Mouse (Mus musculus) hindbrain, embryonic 14.5 days (tissue): ENCODE data around the gene Cep170. TPM values are rescaled to one million over a fixed set of nuclear protein-coding genes. Genes with fewer than 3 reads are reported as not detected.

Source experiments
- ATAC-seq: fragments of 200-750 bp; cut with Nextera tagmentation; 2 replicates; pipeline ENCODE4 v1.8.0; 2017; ENCODE audit warnings: moderate number of reproducible peaks, mild to moderate bottlenecking, moderate TSS enrichment, moderate library complexity; ENCODE audit not compliant: low FRiP score
- DNase-seq: peaks from one replicate; pipeline ENCODE4 v3.0.0-alpha.2; 2015; ENCODE audit warnings: low spot score
- H3K27ac ChIP-seq: fragments of 300-500 bp; sonication (generic); 2 replicates; pipeline ENCODE4 v1.5.1; 2014; ENCODE audit warnings: mild to moderate bottlenecking, moderate library complexity
- H3K27me3 ChIP-seq: fragments of 300-500 bp; sonication (generic); 2 replicates; pipeline ENCODE4 v1.6.1; 2014; ENCODE audit warnings: mild to moderate bottlenecking, low read length, mixed read lengths; ENCODE audit not compliant: control insufficient read depth, insufficient read depth
- H3K36me3 ChIP-seq: fragments of 300-500 bp; sonication (generic); replicated peaks from 2 replicates; pipeline ENCODE4 v1.6.1; 2014; ENCODE audit not compliant: control insufficient read depth, insufficient read depth
- H3K4me1 ChIP-seq: fragments of 300-500 bp; sonication (generic); replicated peaks from 2 replicates; pipeline ENCODE4 v1.6.1; 2014; ENCODE audit warnings: antibody characterized with exemption, low read length, mixed read lengths; ENCODE audit not compliant: control insufficient read depth, insufficient read depth
- H3K4me2 ChIP-seq: fragments of 300-500 bp; sonication (generic); replicated peaks from 2 replicates; pipeline ENCODE4 v1.6.1; 2014; ENCODE audit warnings: mild to moderate bottlenecking, moderate library complexity
- H3K4me3 ChIP-seq: fragments of 300-500 bp; sonication (generic); replicated peaks from 2 replicates; pipeline ENCODE4 v1.5.1; 2014; ENCODE audit warnings: mild to moderate bottlenecking, low read length
- H3K9ac ChIP-seq: fragments of 300-500 bp; sonication (generic); 2 replicates; pipeline ENCODE4 v1.6.1; 2014
- H3K9me3 ChIP-seq: fragments of 300-500 bp; sonication (generic); 2 replicates; pipeline ENCODE4 v1.6.1; 2016; ENCODE audit warnings: low read length; ENCODE audit not compliant: control insufficient read depth
- WGBS: fragments of 180-500 bp; shearing (Covaris S2); extraction: QIAGEN DNeasy Blood & Tissue Kit; methylation state at CpG from one replicate; pipeline ENCODE4 v1.1.7; 2014; 5-methylcytosine and 5-hydroxymethylcytosine counted together
- polyA plus RNA-seq: library from polyadenylated mRNA; unstranded; fragments of >200 nt; fragmentation: Nextera tagmentation; extraction: Ambion mirVana; gene quantifications from 2 replicates; pipeline ENCODE4 v1.2.1, GENCODE M21; 2014

Cep170 gene
- polyA plus RNA-seq, 1 experiment from 2014 or later = 136 TPM

DNA sequence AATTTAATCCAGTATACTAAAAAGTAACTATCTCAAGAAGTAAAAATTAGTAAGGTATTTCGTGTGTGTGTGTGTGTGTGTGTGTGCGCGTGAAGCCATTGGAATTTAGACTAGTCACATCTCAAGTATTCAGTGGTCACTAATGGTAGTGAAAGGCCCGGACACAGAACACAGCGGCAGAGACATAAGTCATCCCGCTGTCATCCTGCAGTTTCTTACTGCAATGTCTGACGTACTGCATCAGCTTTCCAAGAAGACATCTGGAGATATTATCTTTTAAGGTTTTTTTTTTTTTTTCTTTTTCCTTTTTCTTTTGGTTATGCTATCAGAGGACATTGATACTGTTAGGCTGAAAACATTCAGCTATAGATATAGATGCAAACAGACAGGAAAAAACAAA lies 24.5 kb downstream of the Cep170 start:
- no peak for DNase-seq
- Histone ChIP-seq H3K4me3 (no peak overlapping the region), H3K27ac (no peak overlapping the region), H3K9ac (no peak overlapping the region), H3K4me2 (no peak overlapping the region), H3K9me3 (no peaks in the 10 kb centered on the region), H3K36me3 (peaks cover 57% of the 10 kb centered on the region), H3K27me3 (no peaks in the 10 kb centered on the region), H3K4me1 (no peaks in the 10 kb centered on the region)
- WGBS = 90% methylated on average over 7 of the region's 7 CpGs
- ATAC-seq = no peak

DNA sequence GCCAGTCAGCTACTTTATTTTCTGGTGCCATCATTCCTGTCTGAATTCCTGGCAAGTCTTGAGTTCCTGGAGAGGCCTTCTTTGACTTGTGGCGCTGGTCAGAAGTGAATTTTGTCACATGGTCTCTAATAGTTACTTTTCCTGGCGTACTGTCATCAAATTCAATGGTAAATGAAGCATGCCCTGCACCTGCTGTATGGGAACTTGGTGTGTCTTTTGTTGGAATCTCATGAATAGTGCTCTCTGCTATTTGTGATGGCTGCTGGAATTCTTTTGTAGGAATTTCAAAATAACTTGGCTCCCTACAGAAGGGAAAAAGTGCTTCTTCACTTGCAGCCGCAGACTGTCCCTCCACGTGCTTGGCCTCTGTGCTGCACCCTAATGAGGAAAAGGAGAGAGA lies 39.3 kb downstream of the Cep170 start:
- Histone ChIP-seq H3K9me3 (no peaks in the 10 kb centered on the region), H3K4me2 (no peak overlapping the region), H3K27me3 (no peaks in the 10 kb centered on the region), H3K9ac (no peak overlapping the region), H3K4me3 (no peak overlapping the region), H3K36me3 (peaks cover 61% of the 10 kb centered on the region), H3K4me1 (no peaks in the 10 kb centered on the region), H3K27ac (no peak overlapping the region)
- ATAC-seq (peak; percentile 43; the same call in 1 of the 2 replicates), DNase-seq (no peak)
- 60% methylated on average over 4 of the region's 4 CpGs for WGBS

DNA sequence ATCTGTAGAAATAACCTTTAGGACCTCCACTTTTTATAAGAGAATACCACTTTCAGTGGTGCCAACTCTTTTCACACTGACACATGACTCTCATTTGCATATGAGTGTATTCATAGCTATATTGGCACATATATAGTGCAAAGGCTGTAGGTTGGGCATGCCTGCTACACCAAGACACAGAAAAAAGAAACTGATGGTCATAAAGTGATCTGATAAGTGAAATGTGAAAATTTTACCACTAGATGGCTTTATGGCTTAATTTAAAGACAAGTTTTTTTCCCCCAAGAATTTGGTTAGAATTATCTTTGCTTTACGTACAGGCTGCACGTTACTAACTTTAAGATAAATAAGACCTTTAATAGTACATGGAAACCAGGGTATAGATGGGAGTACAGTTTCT lies 51.6 kb downstream of the Cep170 start:
- no peaks in the 10 kb centered on the region for H3K4me1 ChIP-seq
- H3K27me3 ChIP-seq = no peaks in the 10 kb centered on the region
- H3K9ac ChIP-seq = no peak overlapping the region
- 87% methylated on average over 2 of the region's 2 CpGs for WGBS
- peaks cover 49% of the 10 kb centered on the region for H3K36me3 ChIP-seq
- no peak overlapping the region for H3K27ac ChIP-seq
- ATAC-seq (no peak), DNase-seq (no peak)
- no peak overlapping the region for H3K4me2 ChIP-seq
- no peak overlapping the region for H3K4me3 ChIP-seq
- H3K9me3 ChIP-seq = no peaks in the 10 kb centered on the region

DNA sequence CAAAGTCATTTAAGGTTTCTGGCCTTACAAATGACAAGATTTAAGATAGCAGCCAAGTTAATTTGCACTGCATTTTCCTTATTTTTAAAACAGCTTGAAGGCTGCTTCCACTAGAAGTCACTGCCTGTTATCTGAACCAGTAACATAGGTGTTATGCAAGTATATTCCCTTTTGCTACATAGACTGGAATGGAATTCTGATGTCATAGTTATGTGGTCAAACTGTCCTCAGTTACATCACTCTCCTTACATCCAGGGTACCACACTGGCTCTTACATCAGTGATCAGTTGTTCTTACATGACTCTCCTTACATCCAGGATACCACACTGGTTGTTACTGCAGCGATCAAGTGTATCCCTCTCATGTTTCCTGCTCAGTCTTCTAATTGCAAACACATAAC lies 53.2 kb downstream of the Cep170 start:
- Histone ChIP-seq H3K9me3 (no peaks in the 10 kb centered on the region), H3K4me2 (no peak overlapping the region), H3K27me3 (no peaks in the 10 kb centered on the region), H3K36me3 (peaks cover 57% of the 10 kb centered on the region), H3K27ac (no peak overlapping the region), H3K4me1 (no peaks in the 10 kb centered on the region), H3K4me3 (no peak overlapping the region), H3K9ac (no peak overlapping the region)
- DNase-seq (no peak), ATAC-seq (no peak)
- WGBS = 100% methylated on average over 1 of the region's 1 CpGs

DNA sequence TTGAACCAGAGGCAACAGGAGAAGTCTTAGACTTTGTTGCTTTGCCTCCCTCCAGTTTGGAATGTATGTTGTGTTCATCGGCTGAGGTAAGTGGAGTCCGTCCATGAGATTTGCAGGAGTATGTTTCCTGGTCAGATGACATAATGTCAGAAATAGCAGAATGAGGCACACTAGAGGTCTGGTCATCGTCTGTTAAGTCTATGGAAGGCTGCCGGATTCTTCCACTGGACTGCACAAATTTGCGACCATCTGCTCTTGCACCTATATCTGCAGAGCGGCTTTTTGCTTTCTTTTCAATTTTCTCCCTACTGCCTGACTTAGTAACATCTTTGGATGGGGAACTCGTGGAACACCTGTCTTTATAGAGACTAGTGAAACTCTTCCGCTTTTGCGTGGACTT lies 58.3 kb downstream of the Cep170 start:
- Histone ChIP-seq H3K27ac (no peak overlapping the region), H3K4me1 (0 out of 2 replicates have a peak, but pooled peaks cover 2% of the 10 kb centered on the region), H3K4me3 (no peak overlapping the region), H3K4me2 (no peak overlapping the region), H3K9ac (no peak overlapping the region), H3K27me3 (no peaks in the 10 kb centered on the region), H3K36me3 (peaks cover 47% of the 10 kb centered on the region), H3K9me3 (no peaks in the 10 kb centered on the region)
- 95% methylated on average over 9 of the region's 9 CpGs for WGBS
- no peak for DNase-seq
- ATAC-seq = no peak

DNA sequence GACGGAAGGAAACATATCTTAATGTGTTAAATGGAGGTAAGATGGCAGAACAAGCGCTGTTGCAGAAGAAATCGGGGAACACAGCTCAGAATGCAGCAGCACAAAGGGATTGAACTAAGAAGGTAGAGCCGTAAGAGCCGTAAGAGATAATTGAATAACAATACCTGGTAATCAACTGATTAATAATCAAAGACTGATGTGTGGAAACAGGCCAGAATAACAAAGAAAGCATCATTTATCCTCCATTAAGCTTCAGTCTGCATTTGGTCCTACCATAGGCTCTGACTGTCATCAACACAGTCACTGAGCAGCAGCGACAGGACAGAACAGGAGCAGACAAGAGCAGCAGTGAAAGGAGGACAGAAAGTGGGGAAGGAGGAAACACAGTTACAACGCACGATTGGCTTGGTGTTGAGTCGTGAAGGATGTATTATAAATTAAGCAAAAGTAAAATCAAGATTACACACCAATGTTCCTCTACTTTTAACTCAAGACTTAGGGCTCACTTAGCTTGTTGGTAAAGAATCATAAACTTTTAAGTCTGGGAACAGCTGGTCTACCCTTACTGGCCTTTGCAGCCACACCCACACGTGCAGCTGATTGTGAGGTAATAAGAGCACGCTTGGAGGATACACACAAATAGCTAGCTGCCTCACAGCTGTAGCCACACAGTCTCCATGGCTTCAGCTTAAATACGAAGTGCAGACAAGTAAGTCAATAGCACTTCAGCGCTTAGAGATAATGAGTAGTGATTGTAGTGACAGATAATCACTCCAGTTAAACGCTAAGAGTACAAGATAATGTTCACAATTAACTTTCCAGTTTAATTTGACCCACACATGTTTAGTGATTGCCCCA lies 59.8 kb downstream of the Cep170 start:
- Histone ChIP-seq H3K9me3 (no peaks in the 10 kb centered on the region), H3K4me3 (no peak overlapping the region), H3K9ac (no peak overlapping the region), H3K4me2 (no peak overlapping the region), H3K4me1 (0 out of 2 replicates have a peak, but pooled peaks cover 2% of the 10 kb centered on the region), H3K27me3 (no peaks in the 10 kb centered on the region), H3K27ac (peak overlapping the region; percentile 32; the same call in 1 of the 2 replicates), H3K36me3 (peaks cover 43% of the 10 kb centered on the region)
- WGBS = 59% methylated on average over 14 of the region's 14 CpGs
- no peak for DNase-seq
- ATAC-seq = no peak

DNA sequence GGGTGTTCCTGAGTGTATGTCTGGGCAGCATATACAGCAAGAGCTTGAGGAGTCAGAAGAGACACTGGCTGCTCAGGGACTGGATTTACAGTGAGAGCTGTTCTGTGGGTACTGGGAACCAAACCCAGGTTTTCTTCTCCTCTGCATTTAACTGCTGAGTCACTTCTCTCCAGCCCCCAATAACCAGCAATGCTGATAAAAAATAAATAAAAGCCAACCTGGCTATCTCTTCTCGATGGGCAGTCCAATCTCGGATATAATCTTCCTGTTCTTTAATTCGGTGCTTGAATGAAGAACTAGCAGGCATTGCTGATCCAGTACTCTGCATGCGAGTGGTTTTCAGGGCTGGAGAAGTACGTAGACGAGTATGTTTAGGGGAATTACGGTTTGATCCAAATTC lies 64.2 kb downstream of the Cep170 start:
- H3K27me3 ChIP-seq = no peaks in the 10 kb centered on the region
- no peak overlapping the region for H3K4me3 ChIP-seq
- 91% methylated on average over 7 of the region's 7 CpGs for WGBS
- no peak overlapping the region for H3K4me2 ChIP-seq
- H3K9me3 ChIP-seq = no peaks in the 10 kb centered on the region
- ATAC-seq (no peak), DNase-seq (no peak)
- peaks cover 28% of the 10 kb centered on the region for H3K36me3 ChIP-seq
- H3K9ac ChIP-seq = no peak overlapping the region
- no peak overlapping the region for H3K27ac ChIP-seq
- H3K4me1 ChIP-seq = 0 out of 2 replicates have a peak, but pooled peaks cover 2% of the 10 kb centered on the region

DNA sequence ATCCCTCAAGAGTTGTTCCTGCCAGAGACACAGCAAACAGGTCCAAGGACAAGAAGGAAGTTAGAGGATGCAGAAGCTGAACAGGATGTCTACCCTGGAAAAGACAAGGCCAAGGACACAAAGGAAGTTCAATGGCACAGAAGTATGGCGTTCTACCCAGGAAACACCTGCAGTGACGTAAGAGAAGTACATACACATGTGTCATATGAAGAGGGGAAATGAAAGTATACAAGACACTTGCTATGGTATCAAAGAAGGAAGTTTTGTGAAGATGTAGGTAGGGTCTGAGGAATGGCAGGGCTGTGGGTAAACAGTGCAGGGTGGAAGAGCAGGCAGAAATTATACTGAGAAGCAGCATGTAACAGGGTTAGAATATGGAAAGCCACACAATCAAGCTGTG lies 81.0 kb downstream of the Cep170 start:
- H3K4me3 ChIP-seq = no peak overlapping the region
- peaks cover 76% of the 10 kb centered on the region for H3K36me3 ChIP-seq
- H3K4me1 ChIP-seq = no peaks in the 10 kb centered on the region
- no peak overlapping the region for H3K4me2 ChIP-seq
- WGBS = 98% methylated on average over 2 of the region's 2 CpGs
- no peak overlapping the region for H3K9ac ChIP-seq
- H3K27ac ChIP-seq = no peak overlapping the region
- no peaks in the 10 kb centered on the region for H3K9me3 ChIP-seq
- no peaks in the 10 kb centered on the region for H3K27me3 ChIP-seq
- DNase-seq (no peak), ATAC-seq (no peak)

DNA sequence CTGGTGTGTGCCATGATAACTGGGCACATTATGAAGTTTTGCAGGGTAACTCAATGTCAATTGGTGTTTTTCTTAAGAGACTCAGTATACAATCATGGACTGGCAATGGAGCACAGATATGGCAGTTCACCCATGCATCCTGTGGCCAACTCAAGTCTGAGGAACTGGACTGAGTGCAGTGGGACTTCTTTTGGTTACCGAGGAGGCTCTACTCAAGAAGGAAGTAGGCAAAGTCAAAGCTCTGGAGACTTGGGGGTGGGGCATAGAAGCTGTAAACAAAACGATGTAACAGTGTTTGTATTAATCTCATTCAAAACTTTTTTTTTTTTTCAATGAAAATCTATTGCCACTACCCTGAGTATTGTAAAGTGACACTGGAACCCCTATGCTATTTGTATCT lies 83.3 kb downstream of the Cep170 start:
- DNase-seq = no peak

More for the DNA sequence above, 83.3 kb downstream of the Cep170 start:
- Histone ChIP-seq H3K9ac (no peak overlapping the region), H3K27me3 (no peaks in the 10 kb centered on the region), H3K4me3 (no peak overlapping the region), H3K9me3 (no peaks in the 10 kb centered on the region), H3K36me3 (peaks cover 56% of the 10 kb centered on the region), H3K4me1 (no peaks in the 10 kb centered on the region), H3K27ac (no peak overlapping the region), H3K4me2 (no peak overlapping the region)
- no peak for ATAC-seq
- 90% methylated on average over 2 of the region's 2 CpGs for WGBS
